Mouse (Mus musculus): ENCODE measurements around the gene Tmem80. TPM values are rescaled to one million over a fixed set of nuclear protein-coding genes. Genes with fewer than 3 reads are reported as not detected.

The Tmem80 gene
- total and polyA plus RNA-seq, 3 experiments = 7.4 to 9.9 (median 8.3) TPM

GRCm38 (mm10) chr7:141363752-141364125, 36.2 kb downstream of the Tmem80 start:
- Histone ChIP-seq H3K36me3 (replicated peaks in 1 of 2; ENCODE audit: control insufficient read depth in 1 of 2, insufficient read depth in 1 of 2, low read length in 1 of 2) (no peaks in the 10 kb centered on the region), H3K4me3 (replicated peaks in 1 of 3; ENCODE audit: low read depth in 2 of 3, low read length in 2 of 3, poor library complexity in 1 of 3) (no peak overlapping the region), H3K4me2 (ENCODE audit: insufficient read depth, low read depth, poor library complexity, severe bottlenecking) (no peak overlapping the region), H3K9ac (ENCODE audit: insufficient read depth, low read depth) (no peak overlapping the region), H3K79me2 (replicated peaks; ENCODE audit: control insufficient read depth, extremely low read depth, insufficient read depth, poor library complexity, severe bottlenecking) (no peaks in the 10 kb centered on the region), H3K27me3 (replicated peaks) (peaks cover 14% of the 10 kb centered on the region), H3K9me3 (replicated peaks; ENCODE audit: low read length) (peaks cover 5% of the 10 kb centered on the region), H3K27ac (ENCODE audit: insufficient read depth, low read depth) (no peak overlapping the region), H3K4me1 (ENCODE audit: control insufficient read depth in 1 of 2, insufficient read depth in 2 of 2) (peaks cover 7 to 16% of the 10 kb centered on the region in 2 experiments)
- TF ChIP-seq NELFE (IDR thresholded peaks at IDR 0.05; ENCODE audit: low read depth, low read length) = no peak
- no peak for TF ChIP-seq MAX (IDR thresholded peaks at IDR 0.05; ENCODE audit: low read length)
- no peak for TF ChIP-seq CHD1 (IDR thresholded peaks at IDR 0.05; ENCODE audit: low read depth, low read length)
- dilution Hi-C loops (cut with MboI; ENCODE audit: extremely low pct_ligation_motif_present, extremely low pct_unique_long_range_greater_than_20kb, low sequenced_read_pairs) = no loop called here
- in situ Hi-C loops (cut with MboI; ENCODE audit: low pct_ligation_motif_present, low pct_unique_long_range_greater_than_20kb, low sequenced_read_pairs) = loop anchor here (10.0 to 25.0 kb wide), 2 partner anchors 99 to 376 kb away; partner anchors contain the start of gene Irf7
- DNase-seq (ENCODE audit: extremely low read depth) = no peak

GRCm38 (mm10) chr7:141364349-141365048, 37.0 kb downstream of the Tmem80 start:
- peaks cover 5% of the 10 kb centered on the region for H3K9me3 ChIP-seq (replicated peaks; ENCODE audit: low read length)
- H3K9ac ChIP-seq (ENCODE audit: insufficient read depth, low read depth) = no peak overlapping the region
- no peak overlapping the region for H3K4me2 ChIP-seq (ENCODE audit: insufficient read depth, low read depth, poor library complexity, severe bottlenecking)
- TF ChIP-seq NRF1 (IDR thresholded peaks at IDR 0.05; ENCODE audit: low read depth, low read length) (no peak), RAD21 (IDR thresholded peaks at IDR 0.05; ENCODE audit: low read depth, low read length) (no peak), JUND (conservative IDR thresholded peaks at IDR 0.05; ENCODE audit: low read depth, low read length) (no peak), NELFE (IDR thresholded peaks at IDR 0.05; ENCODE audit: low read depth, low read length) (no peak), MAX (IDR thresholded peaks at IDR 0.05; ENCODE audit: low read length) (no peak), TCF12 (IDR thresholded peaks at IDR 0.05; ENCODE audit: low read depth, low read length) (no peak), CHD1 (IDR thresholded peaks at IDR 0.05; ENCODE audit: low read depth, low read length) (no peak), MAZ (IDR thresholded peaks at IDR 0.05; ENCODE audit: low read depth, low read length) (no peak), ZKSCAN1 (IDR thresholded peaks at IDR 0.05; ENCODE audit: borderline replicate concordance, low read depth, low read length) (no peak)
- H3K27me3 ChIP-seq (replicated peaks) = peaks cover 13% of the 10 kb centered on the region
- H3K36me3 ChIP-seq (replicated peaks in 1 of 2; ENCODE audit: control insufficient read depth in 1 of 2, insufficient read depth in 1 of 2, low read length in 1 of 2) = no peaks in the 10 kb centered on the region
- no peaks in the 10 kb centered on the region for H3K79me2 ChIP-seq (replicated peaks; ENCODE audit: control insufficient read depth, extremely low read depth, insufficient read depth, poor library complexity, severe bottlenecking)
- dilution Hi-C loops (cut with MboI; ENCODE audit: extremely low pct_ligation_motif_present, extremely low pct_unique_long_range_greater_than_20kb, low sequenced_read_pairs) (no loop called here), in situ Hi-C loops (cut with MboI; ENCODE audit: low pct_ligation_motif_present, low pct_unique_long_range_greater_than_20kb, low sequenced_read_pairs) (loop anchor here (10.0 to 25.0 kb wide), 2 partner anchors 100 to 377 kb away; partner anchors contain the start of gene Irf7)
- no peak for DNase-seq (ENCODE audit: extremely low read depth)
- H3K4me3 ChIP-seq (replicated peaks in 1 of 3; ENCODE audit: low read depth in 2 of 3, low read length in 2 of 3, poor library complexity in 1 of 3) = no peak overlapping the region
- H3K4me1 ChIP-seq (ENCODE audit: control insufficient read depth in 1 of 2, insufficient read depth in 2 of 2) = peaks cover 7 to 19% of the 10 kb centered on the region in 2 experiments
- H3K27ac ChIP-seq (ENCODE audit: insufficient read depth, low read depth) = no peak overlapping the region

- peaks cover 7 to 20% of the 10 kb centered on the region in 2 experiments for H3K4me1 ChIP-seq (ENCODE audit: control insufficient read depth in 1 of 2, insufficient read depth in 2 of 2)
- in situ Hi-C loops (cut with MboI; ENCODE audit: low pct_ligation_motif_present, low pct_unique_long_range_greater_than_20kb, low sequenced_read_pairs) = loop anchor here (10.0 to 25.0 kb wide), 2 partner anchors 100 to 378 kb away; partner anchors contain the start of gene Irf7
- H3K27me3 ChIP-seq (replicated peaks) = peaks cover 10% of the 10 kb centered on the region
- H3K4me2 ChIP-seq (ENCODE audit: insufficient read depth, low read depth, poor library complexity, severe bottlenecking) = no peak overlapping the region
- DNase-seq (ENCODE audit: extremely low read depth) = no peak
- dilution Hi-C loops (cut with MboI; ENCODE audit: extremely low pct_ligation_motif_present, extremely low pct_unique_long_range_greater_than_20kb, low sequenced_read_pairs) = no loop called here
- no peaks in the 10 kb centered on the region for H3K36me3 ChIP-seq (replicated peaks in 1 of 2; ENCODE audit: control insufficient read depth in 1 of 2, insufficient read depth in 1 of 2, low read length in 1 of 2)
- H3K4me3 ChIP-seq (replicated peaks in 1 of 3; ENCODE audit: low read depth in 2 of 3, low read length in 2 of 3, poor library complexity in 1 of 3) = no peak overlapping the region
- no peak overlapping the region for H3K27ac ChIP-seq (ENCODE audit: insufficient read depth, low read depth)
- no peaks in the 10 kb centered on the region for H3K79me2 ChIP-seq (replicated peaks; ENCODE audit: control insufficient read depth, extremely low read depth, insufficient read depth, poor library complexity, severe bottlenecking)
- H3K9me3 ChIP-seq (replicated peaks; ENCODE audit: low read length) = peaks cover 5% of the 10 kb centered on the region
- H3K9ac ChIP-seq (ENCODE audit: insufficient read depth, low read depth) = no peak overlapping the region
- TF ChIP-seq UBTF (IDR thresholded peaks at IDR 0.05; ENCODE audit: low read depth, low read length) (no peak), HCFC1 (IDR thresholded peaks at IDR 0.05; ENCODE audit: low read depth, low read length) (no peak), ETS1 (conservative IDR thresholded peaks at IDR 0.05; ENCODE audit: low read depth, low read length) (no peak), GABPA (IDR thresholded peaks at IDR 0.05; ENCODE audit: insufficient replicate concordance, low read depth, low read length) (no peak), MAX (IDR thresholded peaks at IDR 0.05; ENCODE audit: low read length) (no peak), BHLHE40 (IDR thresholded peaks at IDR 0.05; ENCODE audit: low read depth, low read length) (no peak), TCF12 (IDR thresholded peaks at IDR 0.05; ENCODE audit: low read depth, low read length) (no peak), MYC (IDR thresholded peaks at IDR 0.05; ENCODE audit: low read depth, low read length) (no peak), ZC3H11A (IDR thresholded peaks at IDR 0.05; ENCODE audit: low read depth, low read length) (no peak), JUN (IDR thresholded peaks at IDR 0.05; ENCODE audit: insufficient read depth, low read depth, low read length) (no peak), MXI1 (IDR thresholded peaks at IDR 0.05; ENCODE audit: low read depth, low read length) (no peak), USF2 (conservative IDR thresholded peaks at IDR 0.05; ENCODE audit: low read depth, low read length) (no peak), PAX5 (IDR thresholded peaks at IDR 0.05; ENCODE audit: low read length) (no peak), CHD2 (IDR thresholded peaks at IDR 0.05; ENCODE audit: low read length) (no peak), MAZ (IDR thresholded peaks at IDR 0.05; ENCODE audit: low read depth, low read length) (no peak), SMC3 (IDR thresholded peaks at IDR 0.05; ENCODE audit: low read depth, low read length) (no peak), EP300 (IDR thresholded peaks at IDR 0.05; ENCODE audit: low read length) (no peak), CTCF (conservative IDR thresholded peaks at IDR 0.05 in 1 of 2, IDR thresholded peaks at IDR 0.05 in 1 of 2; ENCODE audit: low read depth in 2 of 2, low read length in 2 of 2) (no peak)
Observed at GRCm38 (mm10) chr7:141365049-141365445, 37.5 kb downstream of the Tmem80 start.

All from CH12.LX (cell line).